Mouse (Mus musculus): ENCODE data around the gene Ywhag.
A peak's percentile ranks its signal among the peaks of the same experiment; 100 is the strongest.

The Ywhag gene

DNA sequence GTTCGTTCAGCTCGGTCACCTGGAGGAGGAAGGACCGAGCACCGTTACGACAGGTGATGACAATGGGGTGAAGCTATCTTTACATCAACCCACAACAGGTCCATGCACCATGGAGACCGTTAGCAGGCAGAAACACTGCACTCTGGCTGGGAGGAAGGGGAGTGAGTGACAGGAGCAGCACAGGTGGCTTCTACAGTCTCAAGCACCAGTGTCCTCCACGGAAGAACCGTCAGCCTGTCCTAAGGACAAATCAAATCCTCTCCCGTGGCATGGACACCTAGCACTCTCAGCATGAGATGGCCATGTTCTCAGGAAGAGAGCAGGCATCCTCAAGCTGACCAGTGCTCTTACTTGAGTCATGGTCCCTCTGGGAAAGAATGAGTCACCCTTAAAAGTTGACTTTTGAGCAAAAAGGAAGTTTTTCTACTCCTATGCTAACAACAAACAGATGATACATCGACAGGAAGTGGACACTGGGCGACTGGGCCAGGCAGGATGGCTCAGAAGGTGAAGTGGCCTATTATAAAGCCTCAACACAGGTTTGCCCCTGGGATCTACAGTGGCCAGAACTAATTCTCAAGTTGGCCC is 22.7 kb downstream of the Ywhag start:
- DNase-seq (ENCODE audit: low spot score) = no peak

DNA sequence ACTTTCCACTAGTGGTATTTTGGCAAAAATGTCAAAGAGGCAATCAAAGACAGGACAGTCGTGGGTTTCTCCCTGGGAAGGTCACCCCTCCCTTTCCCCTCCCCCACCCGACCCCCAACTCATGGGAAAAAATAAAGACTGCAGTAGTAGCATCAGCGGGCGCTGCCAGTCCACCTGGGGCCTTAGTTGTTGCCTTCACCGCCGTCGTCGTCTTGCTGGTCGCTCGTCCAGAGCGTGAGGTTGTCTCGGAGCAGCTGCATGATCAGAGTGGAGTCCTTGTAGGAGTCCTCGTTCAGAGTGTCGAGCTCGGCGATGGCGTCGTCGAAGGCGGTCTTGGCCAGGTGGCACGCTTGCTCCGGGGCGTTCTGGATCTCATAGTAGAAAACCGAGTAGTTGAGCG is 23.6 kb downstream of the Ywhag start:
- DNase-seq (ENCODE audit: low spot score) = no peak

DNA sequence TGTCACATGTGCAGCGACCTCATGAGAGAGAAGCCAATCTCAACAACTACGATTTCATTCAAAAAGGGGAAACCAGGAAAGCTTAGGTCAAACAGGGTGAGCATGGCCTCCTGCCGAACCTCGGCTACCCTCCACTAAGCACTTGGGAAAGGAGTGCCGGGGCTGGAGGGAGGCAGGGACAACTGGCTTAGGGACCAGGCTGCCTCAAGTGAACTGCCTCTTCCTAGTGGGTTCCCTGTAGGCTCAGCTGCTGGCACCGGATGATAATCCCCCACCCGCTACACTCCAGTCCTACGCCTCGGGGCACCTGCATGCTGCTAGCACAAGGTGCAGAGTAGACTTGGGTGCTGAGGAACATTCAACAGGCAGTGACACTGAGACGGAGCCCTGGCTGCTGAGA is 24.8 kb downstream of the Ywhag start:
- DNase-seq (ENCODE audit: low spot score) = no peak

DNA sequence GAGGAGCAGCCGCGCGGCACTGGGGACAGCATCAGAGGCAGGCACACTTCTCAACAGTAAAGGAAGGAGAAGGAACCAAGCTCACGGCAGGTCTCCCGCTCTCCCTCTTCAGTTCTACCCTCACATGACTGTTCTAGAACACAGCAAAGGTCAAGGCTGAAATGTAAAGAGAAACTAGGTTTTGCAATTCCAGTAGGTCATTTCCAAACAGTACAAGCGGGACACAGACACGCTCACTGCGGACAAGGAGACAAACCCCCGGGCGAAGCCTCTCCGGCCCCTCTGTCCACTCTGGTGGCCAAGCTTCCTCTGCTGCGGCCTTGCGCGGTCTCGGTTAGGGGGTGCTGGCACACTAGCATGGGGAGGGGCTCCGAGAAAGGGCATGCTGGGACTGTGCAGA is 25.4 kb downstream of the Ywhag start:
- no peak for DNase-seq (ENCODE audit: low spot score)

DNA sequence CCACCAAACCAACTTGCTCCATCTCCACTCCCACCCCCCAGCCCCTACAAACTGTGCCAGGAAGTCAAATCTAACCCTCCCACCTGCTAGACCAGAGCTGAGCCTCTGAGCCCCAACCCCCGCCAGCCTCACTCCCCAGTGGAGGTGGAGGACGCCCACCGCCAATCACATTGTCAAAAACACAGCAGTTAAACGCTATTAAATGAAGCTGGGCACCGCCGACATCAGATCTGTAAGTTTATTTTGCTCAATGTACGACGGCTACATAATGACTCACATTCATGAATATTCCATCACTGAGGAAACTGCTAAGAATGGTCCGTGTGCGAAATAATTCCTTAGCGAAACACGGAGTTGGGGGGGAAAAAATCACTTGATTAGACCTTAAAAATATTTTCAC is 26.2 kb downstream of the Ywhag start:
- DNase-seq (ENCODE audit: low spot score) = no peak

DNA sequence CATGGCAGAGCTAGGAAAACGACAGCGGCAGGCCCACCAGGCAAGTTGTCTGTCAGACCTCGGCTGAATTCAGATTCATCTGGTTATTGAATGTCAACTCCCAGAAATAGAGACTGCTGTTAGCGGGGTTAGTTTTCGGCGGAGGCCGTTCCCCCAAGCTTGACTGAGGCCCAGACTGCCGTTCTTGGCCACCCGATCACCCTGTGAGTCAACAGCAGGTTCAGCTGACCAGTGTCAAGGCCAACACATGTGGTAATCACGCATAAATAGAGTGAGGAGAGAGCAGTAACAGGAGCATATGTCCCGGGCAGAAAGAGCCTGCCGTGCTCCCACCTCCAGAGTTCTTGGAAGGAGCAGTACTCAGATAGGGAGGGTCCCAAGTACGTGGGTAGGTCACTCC is 27.2 kb downstream of the Ywhag start:
- no peak for DNase-seq (ENCODE audit: low spot score)

DNA sequence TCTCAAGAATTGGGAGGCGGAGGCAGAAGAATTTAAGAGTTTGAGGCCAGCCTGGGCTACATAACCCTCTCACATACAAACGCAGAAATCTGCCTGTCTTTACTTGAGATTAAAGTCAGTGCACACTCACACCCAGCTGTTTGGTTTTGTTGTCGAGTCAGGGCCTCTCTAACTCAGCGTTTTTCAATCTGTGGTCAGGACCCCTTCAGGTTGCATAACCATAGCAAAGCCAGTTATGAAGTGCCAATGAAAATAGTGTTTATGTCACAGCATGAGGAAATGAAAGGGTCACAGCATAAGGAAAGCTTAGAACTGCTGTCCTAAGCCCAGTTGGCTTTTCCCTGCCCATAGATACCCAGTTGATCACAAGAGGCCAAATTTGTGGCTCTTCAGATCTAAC is 27.6 kb downstream of the Ywhag start:
- DNase-seq (ENCODE audit: low spot score) = no peak

DNA sequence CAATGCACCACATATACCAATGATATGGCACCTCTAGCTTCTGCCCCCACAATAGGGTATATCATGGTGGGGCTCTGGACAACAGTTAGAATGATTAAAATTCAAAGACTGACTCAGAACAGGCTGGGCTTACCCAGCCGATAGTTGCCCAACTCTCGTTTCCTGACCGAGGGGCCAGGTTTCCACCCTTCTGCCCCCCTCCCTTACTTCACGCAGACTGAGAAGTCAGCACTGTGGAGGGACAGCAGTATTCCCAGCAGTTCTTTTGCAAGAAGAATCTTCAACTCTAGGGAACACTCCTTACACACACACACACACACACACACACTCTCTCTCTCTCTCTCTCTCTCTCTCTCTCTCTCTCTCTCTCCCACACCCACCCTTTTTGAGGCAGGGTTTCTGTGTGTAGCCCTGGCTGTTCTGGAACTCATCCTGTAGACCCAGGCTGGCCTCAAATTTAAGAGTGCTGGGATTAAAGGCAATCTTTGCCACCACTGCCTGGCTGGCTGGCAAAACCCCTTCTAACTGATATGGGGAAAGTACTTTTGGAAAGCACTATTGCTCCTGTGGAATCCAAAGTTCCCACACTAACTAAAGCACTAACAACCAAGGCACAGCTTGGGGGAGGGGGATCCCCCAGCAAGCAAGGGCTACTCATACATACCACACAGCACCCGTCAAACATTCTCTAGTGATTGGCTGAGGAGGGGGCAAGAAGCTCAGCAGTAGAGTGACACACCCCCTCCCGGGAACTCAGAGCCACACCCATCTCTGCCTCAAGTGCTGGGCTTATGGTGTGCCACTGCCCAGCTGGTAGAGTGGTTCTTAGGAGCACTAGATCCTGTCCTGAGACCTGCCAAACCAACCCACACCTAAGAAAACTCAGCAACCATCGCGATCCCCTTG is 28.8 kb downstream of the Ywhag start:
- DNase-seq (ENCODE audit: low spot score) = no peak

DNA sequence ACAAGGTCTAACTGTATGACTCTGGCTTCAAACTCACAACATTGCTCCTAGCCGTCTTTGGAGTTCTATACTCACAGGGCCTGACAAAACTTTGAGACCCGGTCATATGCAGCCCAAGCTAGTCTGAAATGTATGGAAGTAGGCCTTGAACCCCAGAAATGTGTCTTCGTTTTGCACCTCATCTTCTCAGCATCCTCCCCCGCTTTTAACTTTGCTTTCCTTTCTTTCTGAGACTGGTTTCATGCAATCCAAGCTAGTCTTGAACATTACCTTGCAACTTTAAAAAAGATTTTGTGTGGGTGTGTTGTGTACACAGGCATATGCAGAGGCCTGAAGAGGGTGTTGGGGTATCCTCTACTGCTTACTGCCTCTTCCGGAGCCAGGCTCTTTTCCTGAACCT is 30.2 kb downstream of the Ywhag start:
- no peak for DNase-seq (ENCODE audit: low spot score)

DNA sequence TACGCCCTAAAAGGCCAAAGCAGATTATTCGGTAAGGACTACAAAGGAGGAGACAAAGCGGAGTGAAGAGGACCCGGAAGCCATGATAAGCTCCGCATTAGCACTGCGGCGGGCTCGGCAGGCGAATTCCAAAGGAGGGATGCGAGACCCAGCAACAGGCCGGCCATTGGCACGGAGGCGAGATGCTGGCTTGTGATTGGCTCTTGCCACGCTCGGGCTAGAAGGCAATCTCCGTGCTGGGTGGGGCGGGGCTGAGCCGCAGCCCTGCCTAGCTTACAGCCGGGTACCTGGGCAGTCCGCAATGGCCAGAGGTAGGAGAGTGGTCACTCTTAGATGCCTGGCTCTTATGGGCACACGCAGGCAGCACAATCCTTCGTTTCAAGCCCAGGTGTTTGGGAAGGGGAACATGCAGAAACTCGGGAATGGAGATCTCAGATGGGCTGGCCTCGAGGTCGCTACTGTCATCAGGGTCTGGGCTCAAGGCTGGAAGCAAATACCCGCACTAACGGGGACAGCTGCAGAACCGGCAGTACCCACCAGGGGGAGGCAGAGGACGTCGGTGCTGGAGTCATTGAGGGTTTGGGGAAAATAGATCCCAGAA is 30.8 kb downstream of the Ywhag start:
- peak; percentile 96 for DNase-seq (ENCODE audit: low spot score)

DNA sequence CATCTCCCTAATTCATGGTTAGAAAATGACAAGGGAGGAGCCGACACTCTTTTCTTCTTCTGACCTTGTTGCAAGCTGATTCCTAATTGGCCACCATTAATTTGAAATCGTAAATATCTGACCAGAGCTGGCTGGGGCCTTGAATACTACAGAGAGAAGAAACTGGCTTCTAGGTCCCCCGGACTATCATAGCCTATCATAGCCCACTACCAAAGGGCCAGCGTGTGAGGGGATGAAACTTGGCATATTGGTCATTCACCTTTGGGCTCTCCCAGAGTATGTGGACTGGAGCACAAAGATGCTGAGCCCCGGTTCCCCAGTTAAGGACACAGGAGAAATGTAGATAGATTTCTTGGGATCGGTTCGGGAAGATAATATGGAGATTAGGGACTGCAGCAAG is 31.4 kb downstream of the Ywhag start:
- DNase-seq (ENCODE audit: low spot score) = no peak

DNA sequence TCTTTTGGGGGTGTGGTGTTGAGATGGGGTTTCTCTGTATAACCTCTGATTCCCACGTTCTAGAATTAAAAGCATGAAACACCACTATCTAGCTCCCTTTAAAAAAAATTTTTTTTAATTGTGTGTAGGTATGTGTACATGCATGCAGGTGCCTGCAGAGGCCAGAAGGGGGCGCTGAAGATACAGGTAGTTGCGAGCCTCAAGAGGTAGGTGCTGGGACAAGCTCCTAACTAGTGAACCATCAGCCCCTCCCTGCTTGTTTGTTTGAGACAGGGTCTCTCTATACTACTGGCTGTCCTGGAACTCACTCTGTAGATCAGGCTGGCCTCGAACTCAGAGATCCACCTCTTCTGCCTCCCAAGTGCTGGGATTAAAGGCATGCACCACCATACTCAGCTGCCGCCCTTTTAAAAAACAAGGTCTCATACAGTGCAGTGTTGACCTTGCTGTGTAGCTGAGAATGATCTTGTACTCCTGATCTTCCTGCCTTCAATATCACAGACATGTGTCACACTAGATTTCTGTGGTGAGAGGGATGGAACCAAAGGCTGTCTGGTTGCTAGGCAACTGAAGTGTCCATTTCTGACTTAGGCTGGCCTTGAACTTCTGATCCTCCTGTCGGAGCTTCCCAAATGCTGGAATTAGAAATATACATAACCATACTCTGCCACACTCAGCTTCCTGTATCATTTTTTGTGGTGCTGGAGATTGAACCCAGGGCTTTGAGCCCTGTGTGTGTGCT is 32.9 kb downstream of the Ywhag start:
- DNase-seq (ENCODE audit: low spot score) = no peak

DNA sequence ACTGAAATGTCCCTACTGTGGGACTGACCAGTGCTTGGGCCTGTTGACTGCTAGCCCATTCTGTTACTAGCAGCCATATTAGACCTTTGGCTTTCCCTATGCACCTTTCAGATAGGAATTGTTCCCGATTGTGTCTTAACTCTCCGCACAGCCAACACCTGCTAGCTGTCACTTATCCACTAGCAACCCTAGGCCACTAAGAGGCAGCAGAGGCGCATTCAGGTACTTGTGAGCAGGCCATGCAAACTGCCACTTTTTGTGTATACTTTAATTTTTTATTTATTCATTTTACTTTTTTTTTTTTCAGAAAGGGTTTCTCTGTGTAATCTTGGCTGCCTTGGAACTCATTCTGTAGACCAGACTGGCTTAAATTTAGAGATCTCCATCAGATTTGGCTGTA is 33.7 kb downstream of the Ywhag start:
- DNase-seq (ENCODE audit: low spot score) = no peak

DNA sequence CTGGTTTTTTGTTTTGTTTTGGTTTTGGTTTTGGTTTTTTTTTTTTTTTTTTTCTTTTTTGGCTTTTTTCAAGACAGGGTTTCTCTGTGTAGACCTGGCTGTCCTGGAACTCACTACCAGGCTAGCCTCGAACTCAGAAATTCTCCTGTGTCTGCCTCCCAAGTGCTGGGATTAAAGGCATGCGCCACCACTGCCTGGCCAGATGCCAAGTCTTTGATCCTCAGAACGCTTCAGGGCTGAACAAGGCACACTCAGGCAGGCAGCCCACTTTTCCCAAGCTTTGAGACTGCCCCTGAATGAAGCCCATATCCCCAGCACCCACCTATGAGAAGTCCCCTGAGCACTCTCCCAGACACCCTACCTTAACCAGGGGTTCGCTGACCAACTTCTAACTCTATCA is 34.6 kb downstream of the Ywhag start:
- no peak for DNase-seq (ENCODE audit: low spot score)

DNA sequence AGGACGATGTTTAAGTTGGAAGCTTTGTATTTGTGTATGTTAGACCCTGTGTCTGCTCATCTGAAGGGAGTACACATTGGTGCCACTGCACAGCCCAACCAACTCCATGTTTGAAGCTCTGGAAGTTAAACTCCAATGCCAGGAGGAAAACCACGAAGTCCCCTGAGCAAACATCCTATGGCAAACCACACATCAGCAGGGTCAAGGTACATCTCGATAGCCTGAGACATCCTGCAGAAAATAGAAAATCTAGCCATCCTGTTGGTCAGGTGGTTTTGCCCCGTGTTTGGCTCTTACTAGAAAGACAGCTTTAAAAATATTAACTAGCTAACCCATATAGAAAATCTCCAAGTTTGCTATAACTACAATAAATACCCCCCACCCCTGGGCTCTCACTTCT is 35.4 kb downstream of the Ywhag start:
- no peak for DNase-seq (ENCODE audit: low spot score)

DNA sequence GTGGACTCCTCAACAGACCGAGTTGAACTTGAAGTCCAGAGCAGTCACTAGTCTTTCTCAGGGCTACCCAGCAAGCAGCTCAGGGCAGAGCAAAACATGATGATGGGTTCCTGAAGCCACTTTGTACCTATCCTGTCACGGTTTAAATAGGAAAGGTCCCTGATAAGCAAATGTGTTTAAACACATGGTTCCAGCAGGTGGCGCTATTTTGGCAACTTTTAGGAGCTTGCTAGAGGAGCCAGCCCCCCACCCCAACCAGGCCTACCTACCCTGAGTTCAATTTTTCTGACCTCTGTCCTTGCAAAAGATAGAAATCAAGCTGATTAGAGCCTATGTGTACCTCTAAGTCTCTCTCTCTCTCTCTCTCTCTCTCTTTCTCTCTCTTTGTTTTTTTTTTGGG is 36.4 kb downstream of the Ywhag start:
- DNase-seq (ENCODE audit: low spot score) = peak; percentile 79

DNA sequence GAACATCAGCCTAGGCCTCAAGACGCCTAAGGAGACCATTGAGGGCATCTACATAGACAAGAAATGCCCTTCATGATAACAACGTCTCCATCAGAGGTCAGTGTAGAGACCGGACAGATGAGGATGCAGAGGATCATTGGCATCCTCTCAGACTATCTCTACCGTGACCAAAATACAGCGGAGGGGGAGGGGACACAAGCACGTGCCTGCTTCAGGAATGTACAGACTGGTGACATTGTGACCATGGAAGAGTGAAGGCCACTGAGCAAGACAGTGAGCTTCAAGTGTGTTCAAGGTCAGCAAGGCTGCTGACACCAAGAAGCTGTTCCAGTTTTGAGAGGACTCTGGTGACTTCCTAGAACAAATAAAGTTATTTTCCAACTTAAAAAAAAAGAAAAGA is 39.5 kb downstream of the Ywhag start:
- DNase-seq (ENCODE audit: low spot score) = no peak

DNA sequence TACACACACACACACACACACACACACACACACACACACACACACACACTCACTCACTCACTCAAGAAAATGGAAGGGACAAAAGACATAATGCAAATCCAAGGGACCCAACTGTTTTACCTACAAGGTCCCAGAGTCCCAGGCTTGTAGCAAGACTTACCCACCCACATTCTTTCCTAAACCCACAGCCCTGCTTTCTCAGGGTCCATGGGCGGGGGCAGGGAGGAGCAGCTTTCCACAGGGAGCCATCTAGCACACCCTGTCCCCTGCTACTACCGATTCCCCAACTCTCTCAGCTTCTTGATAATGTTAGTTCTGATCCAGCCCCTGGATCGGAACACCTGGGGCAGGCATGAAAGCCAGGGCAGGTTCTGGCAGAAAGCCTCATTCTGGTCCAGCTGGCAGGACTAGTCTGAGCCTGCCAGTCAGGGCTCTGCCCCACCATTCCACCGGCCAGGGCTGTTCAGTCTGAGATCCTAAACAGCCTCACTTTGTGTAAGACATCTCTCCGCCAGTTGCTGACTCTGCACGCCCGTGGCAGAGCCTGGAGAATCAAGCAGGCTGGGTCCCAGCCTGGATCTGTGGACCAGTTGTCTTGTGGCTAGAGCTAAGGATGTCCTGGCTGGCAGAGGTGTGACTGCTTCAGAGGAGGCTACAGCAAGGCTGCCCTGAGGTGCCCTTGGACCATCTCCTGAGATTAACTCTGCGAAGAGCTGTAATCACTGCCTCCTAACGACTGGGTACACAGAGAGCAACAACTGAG is 41.6 kb downstream of the Ywhag start:
- no peak for DNase-seq (ENCODE audit: low spot score)

DNA sequence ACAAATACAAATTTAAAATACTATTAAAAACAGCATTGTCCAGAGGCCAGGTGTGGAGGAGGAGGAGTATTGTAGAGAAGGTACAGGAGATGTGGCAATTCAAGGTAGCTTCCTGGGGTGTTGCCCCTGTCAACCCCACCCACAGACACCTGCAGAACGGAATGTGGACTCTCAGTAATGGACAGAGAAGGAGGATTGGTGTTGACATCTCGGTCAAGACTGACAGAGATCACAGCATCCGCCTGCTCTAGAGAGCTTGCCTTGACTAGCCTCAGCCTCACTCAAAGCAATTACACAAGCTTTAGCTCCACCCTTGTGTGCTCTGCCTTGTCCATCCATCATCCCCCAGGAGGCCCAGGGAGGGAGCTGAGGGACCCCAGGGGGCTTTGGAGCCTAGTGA is 43.5 kb downstream of the Ywhag start:
- no peak for DNase-seq (ENCODE audit: low spot score)

DNA sequence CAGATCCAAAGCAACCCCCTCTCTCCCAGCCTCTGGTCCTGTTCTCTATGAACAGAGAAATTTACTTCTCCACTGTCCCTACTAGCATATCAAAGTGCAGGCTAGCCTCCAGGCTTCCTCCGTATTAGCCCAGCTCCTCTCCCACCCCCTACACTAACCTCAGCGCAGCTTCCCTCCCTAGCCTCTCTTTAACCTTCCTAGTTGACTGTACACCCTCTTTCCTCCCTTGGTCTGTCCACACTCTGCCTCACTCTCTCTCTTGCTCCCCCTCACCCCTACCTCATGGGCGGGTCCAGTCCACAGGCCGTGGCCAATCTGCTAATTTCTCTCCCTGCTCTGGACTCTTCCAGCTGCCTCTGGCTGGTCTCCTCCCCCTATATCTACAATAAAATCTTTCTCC is 44.1 kb downstream of the Ywhag start:
- no peak for DNase-seq (ENCODE audit: low spot score)

DNA sequence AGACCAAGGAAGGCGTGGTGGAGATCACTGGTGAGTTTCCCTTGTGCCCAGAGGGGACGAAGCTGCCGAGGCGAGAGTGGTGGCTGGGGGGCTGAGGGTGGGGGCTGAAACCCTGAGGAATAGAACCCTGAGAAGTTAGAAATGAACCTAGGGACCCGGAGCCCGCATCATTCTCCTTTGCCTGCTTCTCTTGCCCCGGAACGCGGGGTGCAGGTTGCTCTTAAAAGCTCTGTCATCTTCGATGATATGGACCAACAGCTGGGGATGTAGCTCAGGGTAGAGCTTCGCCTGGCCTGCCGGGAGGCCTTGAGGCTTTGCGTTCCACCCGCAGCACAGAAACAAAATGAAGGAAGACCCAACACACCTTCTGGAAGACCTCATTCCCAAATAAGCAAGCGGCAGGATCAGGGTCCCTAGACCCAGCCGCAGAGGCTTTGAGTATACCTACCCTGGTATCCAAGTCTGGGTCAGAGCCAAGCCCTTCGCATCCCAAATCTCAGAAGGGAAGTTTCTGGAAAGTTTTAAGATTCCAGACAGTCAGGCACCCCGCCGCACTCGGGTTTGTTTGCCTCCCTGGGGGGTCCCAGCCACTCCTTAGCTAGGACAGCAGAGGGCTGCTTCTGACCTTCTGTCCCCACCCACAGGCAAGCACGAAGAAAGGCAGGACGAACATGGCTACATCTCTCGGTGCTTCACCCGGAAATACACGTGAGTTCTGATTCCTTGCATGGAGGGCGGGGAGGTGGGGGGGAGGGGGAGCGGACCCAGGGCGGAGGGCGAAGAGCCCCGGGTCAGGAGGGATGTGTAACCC is 45.8 kb downstream of the Ywhag start:
- DNase-seq (ENCODE audit: low spot score) = no peak
